In genomic region chr3:95241498-95241897, GRCm38 (mm10) we compare ENCODE assay signal across 14 mouse cellular contexts. TPM values are rescaled to one million over a fixed set of nuclear protein-coding genes. Genes with fewer than 3 reads are reported as not detected.
A peak's percentile ranks its signal among the peaks of the same experiment; 100 is the strongest.
DNase-seq lines count a peak whose midpoint lies in the region; ATAC-seq and TF ChIP-seq lines count a peak whose summit lies in the region.
"Had no signal": no experiment of that assay in that cellular context is flagged by ENCODE, and none has a peak within 500 bp of the region (broad histone marks: within the 10 kb centered on the region; RNA-seq: fewer than 3 reads in every experiment).

TSS of gene Gm128 (minus strand) at chr3:95241598.

- peak within 1 kb of the TSS; percentile 52; the same call in 1 of the 2 replicates for H3K9ac ChIP-seq in heart, embryonic 14.5 days (ENCODE audit: low read length)
- no peak within 1 kb of the TSS for H3K9ac ChIP-seq in lung, embryonic 14.5 days
- peak within 1 kb of the TSS; percentile 21 for H3K9ac ChIP-seq in limb, embryonic 13.5 days

- H3K4me1 ChIP-seq in heart, embryonic 14.5 days (ENCODE audit: control insufficient read depth in 2 of 2, insufficient read depth in 2 of 2, low read length in 2 of 2): peaks cover 6 to 9% of the 10 kb centered on the region in 2 experiments; a peak in 2 of 4 replicates
- no peaks in the 10 kb centered on the region for H3K4me1 ChIP-seq in lung, embryonic 14.5 days (ENCODE audit: insufficient read depth)
- H3K4me1 ChIP-seq in embryonic facial prominence, embryonic 10.5 days: peaks cover 9% of the 10 kb centered on the region
- peaks cover 8% of the 10 kb centered on the region; the same call in 1 of the 2 replicates for H3K4me1 ChIP-seq in limb, embryonic 13.5 days

- no peaks in the 10 kb centered on the region for H3K27me3 ChIP-seq in heart, embryonic 14.5 days (ENCODE audit: control insufficient read depth, insufficient read depth, low read length)
- H3K27me3 ChIP-seq in lung, embryonic 14.5 days (ENCODE audit: insufficient read depth, low read length): no peaks in the 10 kb centered on the region
- peaks cover 6% of the 10 kb centered on the region; the same call in 1 of the 2 replicates for H3K27me3 ChIP-seq in embryonic facial prominence, embryonic 10.5 days (replicated peaks; ENCODE audit: low read depth, poor library complexity, severe bottlenecking)
- H3K27me3 ChIP-seq in limb, embryonic 13.5 days: no peaks in the 10 kb centered on the region

- no peaks in the 10 kb centered on the region for H3K9me3 ChIP-seq in heart, embryonic 14.5 days (ENCODE audit: control insufficient read depth, low read length)
- H3K9me3 ChIP-seq in lung, embryonic 14.5 days (ENCODE audit: low read depth, low read length): no peaks in the 10 kb centered on the region
- H3K9me3 ChIP-seq in embryonic facial prominence, embryonic 10.5 days: no peaks in the 10 kb centered on the region
- no peaks in the 10 kb centered on the region for H3K9me3 ChIP-seq in limb, embryonic 13.5 days

- peak within 1 kb of the TSS in 1 of 2 experiments; percentile 2; a peak in 1 of 4 replicates for H3K4me3 ChIP-seq in heart, embryonic 14.5 days (ENCODE audit: control insufficient read depth in 1 of 2, insufficient read depth in 1 of 2, low read depth in 1 of 2, low read length in 2 of 2)
- H3K4me3 ChIP-seq in lung, embryonic 14.5 days (ENCODE audit: low read depth, low read length): 0 out of 2 replicates have a peak within 1 kb of the TSS, but pooled peaks have one; percentile 6
- peak within 1 kb of the TSS; percentile 24; the same call in 1 of the 2 replicates for H3K4me3 ChIP-seq in embryonic facial prominence, embryonic 10.5 days
- H3K4me3 ChIP-seq in limb, embryonic 13.5 days: peak within 1 kb of the TSS; percentile 7; the same call in 1 of the 2 replicates
- H3K4me3 ChIP-seq: myocyte had no signal

- TF ChIP-seq CTCF in lung, embryonic 14.5 days (IDR thresholded peaks at IDR 0.05; ENCODE audit: low read depth): no peak

- H3K36me3 ChIP-seq in heart, embryonic 14.5 days (ENCODE audit: control insufficient read depth, insufficient read depth, low read length): peaks cover 19% of the 10 kb centered on the region
- peaks cover 21% of the 10 kb centered on the region for H3K36me3 ChIP-seq in lung, embryonic 14.5 days (ENCODE audit: insufficient read depth)
- peaks cover 45% of the 10 kb centered on the region for H3K36me3 ChIP-seq in embryonic facial prominence, embryonic 10.5 days (replicated peaks)
- H3K36me3 ChIP-seq in limb, embryonic 13.5 days: peaks cover 25% of the 10 kb centered on the region

- no peak for ATAC-seq in heart, embryonic 14.5 days (ENCODE audit: insufficient number of reproducible peaks, insufficient read depth, low FRiP score, low read depth)
- no peak for ATAC-seq in lung, embryonic 14.5 days (ENCODE audit: insufficient read depth)
- ATAC-seq in limb, embryonic 13.5 days (ENCODE audit: low FRiP score, low read depth): no peak

- H3K27ac ChIP-seq in heart, embryonic 14.5 days (replicated peaks in 1 of 2; ENCODE audit: control insufficient read depth in 1 of 2, insufficient read depth in 1 of 2, low read depth in 2 of 2, low read length in 2 of 2): no peak within 1 kb of the TSS
- no peak within 1 kb of the TSS for H3K27ac ChIP-seq in lung, embryonic 14.5 days (ENCODE audit: low read depth)
- peak within 1 kb of the TSS; percentile 62; the same call in 1 of the 2 replicates for H3K27ac ChIP-seq in embryonic facial prominence, embryonic 10.5 days (replicated peaks)
- H3K27ac ChIP-seq in limb, embryonic 13.5 days: no peak within 1 kb of the TSS

- peak within 1 kb of the TSS; percentile 34 for H3K4me2 ChIP-seq in heart, embryonic 14.5 days (ENCODE audit: low read length)
- H3K4me2 ChIP-seq in lung, embryonic 14.5 days: peak within 1 kb of the TSS; percentile 39
- H3K4me2 ChIP-seq in limb, embryonic 13.5 days (replicated peaks): peak within 1 kb of the TSS; percentile 46

- no peak for DNase-seq in heart, adult 8-10 months (ENCODE audit: low spot score)
- DNase-seq in lung, embryonic 14.5 days: no peak
- no peak for DNase-seq in lung, postnatal 10 days
- no peak for DNase-seq in embryonic facial prominence, embryonic 10.5 days (ENCODE audit: low spot score)
- no peak for DNase-seq in right cerebral cortex, postnatal 14 days
- no peak for DNase-seq in adrenal gland, adult 18-20 months (ENCODE audit: low spot score in 2 of 2)
- DNase-seq: adrenal gland, postnatal 14 days; kidney, postnatal 10 days; lung, postnatal 14 days; spleen, adult 18-20 months; thymus, postnatal 14 days had no signal

- 77% methylated on average over 7 of the region's 7 CpGs for WGBS in heart, embryonic 14.5 days
- 68% methylated on average over 7 of the region's 7 CpGs for WGBS in lung, embryonic 14.5 days
- WGBS in embryonic facial prominence, embryonic 10.5 days: 81% methylated on average over 7 of the region's 7 CpGs
- WGBS in limb, embryonic 13.5 days: 83% methylated on average over 7 of the region's 7 CpGs

RNA-seq across cellular contexts. Expression of gene Gm128, which starts in this region (rescaled TPM):
- 0.23 and 0.46 TPM in 2 replicates for polyA plus RNA-seq in heart, embryonic 14.5 days (2014; fragmentation: Nextera tagmentation; extraction: Ambion mirVana)
- not detected for total RNA-seq in heart, adult 8-10 months (2022)
- 0.39 and 0.67 TPM in 2 replicates for polyA plus RNA-seq in lung, embryonic 14.5 days (2014; fragmentation: Nextera tagmentation; extraction: Ambion mirVana)
- 0.38 and 0.45 TPM in 2 replicates for polyA plus RNA-seq in embryonic facial prominence, embryonic 10.5 days (2016; fragmentation: Nextera tagmentation; extraction: Ambion mirVana)
- polyA plus RNA-seq in limb, embryonic 13.5 days (2015; fragmentation: Nextera tagmentation; extraction: Ambion mirVana): 0.73 and 0.88 TPM in 2 replicates
- under 1 TPM; 0.17 to 0.26 TPM for total RNA-seq in adrenal gland, adult 18-20 months (2021)
- total RNA-seq: adrenal gland, postnatal 14 days had no signal
